Mouse (Mus musculus): Measurements from ENCODE around the gene Mad2l1bp. TPM values are rescaled to one million over a fixed set of nuclear protein-coding genes. Genes with fewer than 3 reads are reported as not detected.

Gene Mad2l1bp
- polyA plus RNA-seq, 1 experiment from 2014 or later: 28.4 TPM

GRCm38 (mm10) chr17:46119641-46120040, 33.7 kb downstream of the Mad2l1bp start:
- Histone ChIP-seq H3K27me3 (no peaks in the 10 kb centered on the region), H3K4me1 (replicated peaks) (peaks cover 17% of the 10 kb centered on the region; the same call in 1 of the 2 replicates), H3K36me3 (peaks cover 77% of the 10 kb centered on the region), H3K9ac (no peak overlapping the region), H3K4me3 (no peak overlapping the region), H3K27ac (no peak overlapping the region), H3K4me2 (no peak overlapping the region), H3K9me3 (no peaks in the 10 kb centered on the region)
- no peak for ATAC-seq (ENCODE audit: low FRiP score)
- 91% methylated on average over 10 of the region's 10 CpGs for WGBS

GRCm38 (mm10) chr17:46118423-46118850, 34.9 kb downstream of the Mad2l1bp start:
- H3K27ac ChIP-seq: no peak overlapping the region
- H3K27me3 ChIP-seq: no peaks in the 10 kb centered on the region
- WGBS: 75% methylated on average over 4 of the region's 4 CpGs
- no peak overlapping the region for H3K9ac ChIP-seq
- no peaks in the 10 kb centered on the region for H3K9me3 ChIP-seq
- peaks cover 17% of the 10 kb centered on the region; the same call in 1 of the 2 replicates for H3K4me1 ChIP-seq (replicated peaks)
- no peak overlapping the region for H3K4me3 ChIP-seq
- H3K36me3 ChIP-seq: peaks cover 67% of the 10 kb centered on the region
- ATAC-seq (ENCODE audit: low FRiP score): no peak
- H3K4me2 ChIP-seq: no peak overlapping the region

- Histone ChIP-seq H3K4me2 (no peak overlapping the region), H3K4me3 (no peak overlapping the region), H3K36me3 (peaks cover 61% of the 10 kb centered on the region), H3K27me3 (no peaks in the 10 kb centered on the region), H3K9ac (no peak overlapping the region), H3K27ac (peak overlapping the region; percentile 30; the same call in 1 of the 2 replicates), H3K4me1 (replicated peaks) (peaks cover 17% of the 10 kb centered on the region; the same call in 1 of the 2 replicates), H3K9me3 (no peaks in the 10 kb centered on the region)
- ATAC-seq (ENCODE audit: low FRiP score): no peak
- WGBS: 76% methylated on average over 13 of the region's 13 CpGs
Measured at GRCm38 (mm10) chr17:46117623-46118422, 35.5 kb downstream of the Mad2l1bp start.

GRCm38 (mm10) chr17:46116881-46117280, 36.5 kb downstream of the Mad2l1bp start:
- H3K9me3 ChIP-seq: no peaks in the 10 kb centered on the region
- H3K4me2 ChIP-seq: no peak overlapping the region
- H3K27me3 ChIP-seq: no peaks in the 10 kb centered on the region
- H3K4me3 ChIP-seq: no peak overlapping the region
- 92% methylated on average over 3 of the region's 3 CpGs for WGBS
- H3K9ac ChIP-seq: no peak overlapping the region
- no peak overlapping the region for H3K27ac ChIP-seq
- peaks cover 24% of the 10 kb centered on the region for H3K4me1 ChIP-seq (replicated peaks)
- peaks cover 51% of the 10 kb centered on the region for H3K36me3 ChIP-seq
- no peak for ATAC-seq (ENCODE audit: low FRiP score)

- 89% methylated on average over 11 of the region's 11 CpGs for WGBS
Measured at GRCm38 (mm10) chr17:46116138-46116537, 37.2 kb downstream of the Mad2l1bp start.

GRCm38 (mm10) chr17:46115489-46115888, 37.9 kb downstream of the Mad2l1bp start:
- Histone ChIP-seq H3K27me3 (no peaks in the 10 kb centered on the region), H3K9me3 (no peaks in the 10 kb centered on the region), H3K9ac (peak overlapping the region; percentile 31; the same call in 1 of the 2 replicates), H3K4me3 (no peak overlapping the region), H3K36me3 (peaks cover 48% of the 10 kb centered on the region), H3K27ac (no peak overlapping the region), H3K4me1 (replicated peaks) (peaks cover 30% of the 10 kb centered on the region), H3K4me2 (no peak overlapping the region)
- WGBS: 61% methylated on average over 2 of the region's 2 CpGs
- no peak for ATAC-seq (ENCODE audit: low FRiP score)

More at GRCm38 (mm10) chr17:46116138-46116537, 37.2 kb downstream of the Mad2l1bp start:
- ATAC-seq (ENCODE audit: low FRiP score): no peak
- H3K27ac ChIP-seq: no peak overlapping the region
- H3K4me2 ChIP-seq: no peak overlapping the region
- peaks cover 49% of the 10 kb centered on the region for H3K36me3 ChIP-seq
- no peaks in the 10 kb centered on the region for H3K9me3 ChIP-seq
- H3K4me3 ChIP-seq: no peak overlapping the region
- H3K27me3 ChIP-seq: no peaks in the 10 kb centered on the region
- H3K4me1 ChIP-seq (replicated peaks): peaks cover 30% of the 10 kb centered on the region
- no peak overlapping the region for H3K9ac ChIP-seq

GRCm38 (mm10) chr17:46110402-46111289, 42.7 kb downstream of the Mad2l1bp start, which contains the start of gene Mrps18a:
TSS of gene Mrps18a (plus strand) at chr17:46110986.
- Histone ChIP-seq H3K9me3 (no peaks in the 10 kb centered on the region), H3K4me2 (peak within 1 kb of the TSS; percentile 91), H3K27me3 (peaks cover 17% of the 10 kb centered on the region), H3K4me3 (peak within 1 kb of the TSS; percentile 85), H3K27ac (peak within 1 kb of the TSS; percentile 89), H3K9ac (peak within 1 kb of the TSS; percentile 82), H3K4me1 (replicated peaks) (peaks cover 19% of the 10 kb centered on the region), H3K36me3 (peaks cover 10% of the 10 kb centered on the region)
- ATAC-seq (ENCODE audit: low FRiP score): peak; percentile 95
- whole genome bisulfite sequencing: 6% methylated on average over 38 of the region's 38 CpGs

GRCm38 (mm10) chr17:46108286-46108685, 45.1 kb downstream of the Mad2l1bp start:
- WGBS: 85% methylated on average over 4 of the region's 4 CpGs
- peaks cover 18% of the 10 kb centered on the region for H3K4me1 ChIP-seq (replicated peaks)
- H3K4me3 ChIP-seq: no peak overlapping the region

GRCm38 (mm10) chr17:46104487-46104886, 48.9 kb downstream of the Mad2l1bp start:
- 36% methylated on average over 12 of the region's 12 CpGs for WGBS
- Histone ChIP-seq H3K9me3 (no peaks in the 10 kb centered on the region), H3K4me2 (no peak overlapping the region), H3K36me3 (no peaks in the 10 kb centered on the region), H3K4me1 (replicated peaks) (peaks cover 4% of the 10 kb centered on the region), H3K9ac (no peak overlapping the region), H3K27ac (peak overlapping the region; percentile 18; the same call in 1 of the 2 replicates), H3K4me3 (no peak overlapping the region), H3K27me3 (peaks cover 20% of the 10 kb centered on the region)
- ATAC-seq (ENCODE audit: low FRiP score): no peak

More at GRCm38 (mm10) chr17:46108286-46108685, 45.1 kb downstream of the Mad2l1bp start:
- no peak overlapping the region for H3K9ac ChIP-seq
- H3K27ac ChIP-seq: no peak overlapping the region
- no peak for ATAC-seq (ENCODE audit: low FRiP score)
- H3K9me3 ChIP-seq: no peaks in the 10 kb centered on the region
- H3K27me3 ChIP-seq: peaks cover 22% of the 10 kb centered on the region
- H3K36me3 ChIP-seq: no peaks in the 10 kb centered on the region
- no peak overlapping the region for H3K4me2 ChIP-seq

GRCm38 (mm10) chr17:46102608-46103159, 50.7 kb downstream of the Mad2l1bp start:
- Histone ChIP-seq H3K4me1 (replicated peaks) (peaks cover 4% of the 10 kb centered on the region), H3K9ac (no peak overlapping the region), H3K9me3 (no peaks in the 10 kb centered on the region), H3K36me3 (no peaks in the 10 kb centered on the region), H3K27me3 (peaks cover 14% of the 10 kb centered on the region), H3K27ac (no peak overlapping the region), H3K4me3 (no peak overlapping the region), H3K4me2 (no peak overlapping the region)
- WGBS: 51% methylated on average over 8 of the region's 8 CpGs
- ATAC-seq (ENCODE audit: low FRiP score): no peak

- Histone ChIP-seq H3K9ac (no peak overlapping the region), H3K4me3 (no peak overlapping the region), H3K27me3 (peaks cover 6% of the 10 kb centered on the region; the same call in 1 of the 2 replicates), H3K9me3 (no peaks in the 10 kb centered on the region), H3K4me1 (replicated peaks) (peaks cover 4% of the 10 kb centered on the region), H3K4me2 (no peak overlapping the region), H3K27ac (no peak overlapping the region), H3K36me3 (no peaks in the 10 kb centered on the region)
- ATAC-seq (ENCODE audit: low FRiP score): no peak
- 79% methylated on average over 9 of the region's 9 CpGs for WGBS
Measured at GRCm38 (mm10) chr17:46101906-46102305, 51.4 kb downstream of the Mad2l1bp start.

GRCm38 (mm10) chr17:46098525-46098924, 54.8 kb downstream of the Mad2l1bp start:
- H3K36me3 ChIP-seq: no peaks in the 10 kb centered on the region
- H3K9ac ChIP-seq: no peak overlapping the region
- 63% methylated on average over 8 of the region's 8 CpGs for WGBS
- no peak overlapping the region for H3K4me3 ChIP-seq
- ATAC-seq (ENCODE audit: low FRiP score): no peak
- no peak overlapping the region for H3K27ac ChIP-seq
- H3K27me3 ChIP-seq: peaks cover 9% of the 10 kb centered on the region; the same call in 1 of the 2 replicates
- no peaks in the 10 kb centered on the region; the same call in 1 of the 2 replicates for H3K4me1 ChIP-seq (replicated peaks)
- no peaks in the 10 kb centered on the region for H3K9me3 ChIP-seq
- H3K4me2 ChIP-seq: no peak overlapping the region
